Mouse (Mus musculus) forebrain, postnatal 0 days (tissue): ENCODE measurements at regions not wholly inside any gene's neighbourhood (a gene's known extent, or its start where the extent isn't known, plus 50 kb on each side); places are given as distances from the start of the nearest gene placed in this dataset.
A peak's percentile ranks its signal among the peaks of the same experiment; 100 is the strongest.
"Not testable (repeated sequence)": the region's sequence is repeated elsewhere in the genome, so short reads cannot be mapped to it uniquely, and the experiment has no call there.

Source experiments
- ATAC-seq: fragments of 200-750 bp; cut with Nextera tagmentation; 2 replicates; pipeline ENCODE4 v1.8.0; 2017; ENCODE audit warnings: mild to moderate bottlenecking, moderate library complexity
- DNase-seq: peaks from one replicate; pipeline ENCODE4 v3.0.0-alpha.2; 2015
- H3K27ac ChIP-seq: fragments of 300-500 bp; sonication (generic); 2 replicates; pipeline ENCODE4 v1.5.1; 2014; ENCODE audit warnings: low read depth, mild to moderate bottlenecking, antibody characterized with exemption, low read length, moderate library complexity, mixed read lengths
- H3K27me3 ChIP-seq: fragments of 300-500 bp; sonication (generic); 2 replicates; pipeline ENCODE4 v1.6.1; 2014; ENCODE audit warnings: mild to moderate bottlenecking, low read length, mixed read lengths; ENCODE audit not compliant: insufficient read depth
- H3K36me3 ChIP-seq: fragments of 300-500 bp; sonication (generic); 2 replicates; pipeline ENCODE4 v1.6.1; 2014; ENCODE audit warnings: mild to moderate bottlenecking, moderate library complexity; ENCODE audit not compliant: insufficient read depth
- H3K4me1 ChIP-seq: fragments of 300-500 bp; sonication (generic); 2 replicates; pipeline ENCODE4 v1.6.1; 2014; ENCODE audit warnings: antibody characterized with exemption; ENCODE audit not compliant: insufficient read depth
- H3K4me2 ChIP-seq: fragments of 300-500 bp; sonication (generic); 2 replicates; pipeline ENCODE4 v1.6.1; 2014; ENCODE audit warnings: low read depth, mild to moderate bottlenecking, moderate library complexity
- H3K4me3 ChIP-seq: fragments of 300-500 bp; sonication (generic); 2 replicates; pipeline ENCODE4 v1.5.1; 2014; ENCODE audit warnings: low read depth, low read length, mixed read lengths
- H3K9ac ChIP-seq: fragments of 300-500 bp; sonication (generic); 2 replicates; pipeline ENCODE4 v1.6.1; 2014; ENCODE audit warnings: mild to moderate bottlenecking
- H3K9me3 ChIP-seq: fragments of 300-500 bp; sonication (generic); 2 replicates; pipeline ENCODE4 v1.6.1; 2016; ENCODE audit warnings: low read length
- CTCF ChIP-seq: sonication (generic); IDR thresholded peaks from 2 replicates; pipeline ENCODE4 v1.5.1; 2016; ENCODE audit warnings: antibody characterized with exemption, control low read depth, low read depth
- WGBS: fragments of 180-500 bp; shearing (Covaris S2); extraction: QIAGEN DNeasy Blood & Tissue Kit; methylation state at CpG from one replicate; pipeline ENCODE4 v1.1.7; 2014; 5-methylcytosine and 5-hydroxymethylcytosine counted together

DNA sequence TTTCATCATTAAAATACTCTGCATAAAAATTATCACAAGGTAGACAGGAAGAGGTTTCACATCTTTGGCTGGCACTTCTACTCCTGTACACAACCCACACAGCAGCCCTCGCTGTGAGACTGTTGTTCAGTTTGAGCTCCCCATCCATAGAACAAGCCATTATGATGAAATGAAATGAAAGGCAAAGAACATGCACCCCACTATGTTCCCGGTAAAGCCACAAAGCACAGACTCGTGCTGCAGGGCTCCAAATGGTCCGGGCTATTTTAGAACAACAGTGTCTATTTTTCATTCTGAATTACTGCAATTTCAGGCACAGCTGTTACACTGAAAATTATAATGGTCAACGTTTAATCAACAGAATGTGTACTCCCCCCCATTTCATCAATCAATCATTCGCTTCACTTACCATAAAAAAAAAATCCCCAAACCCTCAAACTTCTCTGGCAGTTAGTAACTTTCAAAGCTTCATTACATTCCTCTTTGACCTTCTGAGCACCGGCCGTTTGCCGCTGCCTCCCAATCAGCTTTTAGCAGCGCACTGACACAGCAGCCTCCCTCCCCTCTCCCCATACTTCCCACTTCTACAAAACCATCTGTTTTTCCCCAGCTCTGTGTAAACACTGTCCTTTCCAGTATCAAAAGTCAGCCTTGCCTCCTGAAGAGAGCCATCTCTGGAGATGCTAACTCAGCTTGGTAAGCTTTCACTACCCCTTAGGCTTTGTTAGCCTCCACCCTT lies 88.6 kb upstream of the Gm10985 start:
- no peak overlapping the region for H3K27ac ChIP-seq
- peak; percentile 23 for DNase-seq

DNA sequence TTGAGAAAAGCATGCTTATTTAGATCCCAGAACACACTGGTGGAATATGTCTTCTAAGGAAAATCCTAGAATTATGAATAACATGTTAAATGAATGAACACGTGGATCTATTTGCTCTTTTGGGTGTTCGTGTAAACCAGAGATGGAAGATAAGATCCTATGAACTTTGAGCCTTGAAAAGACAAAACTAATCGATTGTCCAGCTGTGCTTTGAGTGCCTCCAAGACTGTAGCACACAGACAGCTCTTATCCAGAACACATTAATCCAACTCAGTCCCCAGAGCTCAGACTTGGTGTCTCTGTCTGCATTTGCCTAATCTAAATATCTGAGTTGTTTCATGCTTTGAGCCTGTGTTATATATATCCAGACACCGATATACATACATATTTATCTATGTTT lies 80.0 kb upstream of the Frem2 start:
- ATAC-seq (no peak), DNase-seq (no peak)
- WGBS, result 81% methylated on average over 4 of the region's 4 CpGs
- H3K4me3 ChIP-seq, result no peak overlapping the region
- no peak overlapping the region for H3K9ac ChIP-seq
- TF ChIP-seq CTCF, result no peak
- H3K36me3 ChIP-seq, result no peaks in the 10 kb centered on the region
- H3K4me2 ChIP-seq, result no peak overlapping the region
- no peaks in the 10 kb centered on the region for H3K9me3 ChIP-seq
- H3K4me1 ChIP-seq, result no peaks in the 10 kb centered on the region
- no peaks in the 10 kb centered on the region for H3K27me3 ChIP-seq
- H3K27ac ChIP-seq, result no peak overlapping the region

More for the DNA sequence above, 88.6 kb upstream of the Gm10985 start:
- Histone ChIP-seq H3K9me3 (no peaks in the 10 kb centered on the region), H3K4me1 (no peaks in the 10 kb centered on the region; the same call in 1 of the 2 replicates), H3K9ac (no peak overlapping the region), H3K4me3 (no peak overlapping the region), H3K4me2 (no peak overlapping the region), H3K36me3 (no peaks in the 10 kb centered on the region), H3K27me3 (no peaks in the 10 kb centered on the region)
- TF ChIP-seq CTCF, result no peak
- peak; percentile 78; the same call in 1 of the 2 replicates for ATAC-seq
- 25% methylated on average over 10 of the region's 10 CpGs for WGBS

DNA sequence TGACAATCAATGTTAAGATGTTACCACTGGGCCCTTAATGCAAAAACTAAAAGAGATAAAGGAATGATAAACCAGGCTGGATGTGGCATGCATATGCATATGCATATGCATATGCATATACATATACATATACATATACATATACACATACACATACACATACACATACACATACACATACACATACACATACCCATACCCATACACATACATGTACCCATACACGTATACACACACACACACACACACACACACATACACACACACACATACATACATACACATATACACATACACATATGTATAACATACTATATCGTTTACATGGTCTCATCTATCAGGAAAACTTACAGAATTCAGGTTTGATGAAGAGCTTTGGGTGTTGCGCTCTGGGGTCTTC lies 78.5 kb upstream of the Frem2 start:
- ATAC-seq, result peak; percentile 11; the same call in 1 of the 2 replicates

DNA sequence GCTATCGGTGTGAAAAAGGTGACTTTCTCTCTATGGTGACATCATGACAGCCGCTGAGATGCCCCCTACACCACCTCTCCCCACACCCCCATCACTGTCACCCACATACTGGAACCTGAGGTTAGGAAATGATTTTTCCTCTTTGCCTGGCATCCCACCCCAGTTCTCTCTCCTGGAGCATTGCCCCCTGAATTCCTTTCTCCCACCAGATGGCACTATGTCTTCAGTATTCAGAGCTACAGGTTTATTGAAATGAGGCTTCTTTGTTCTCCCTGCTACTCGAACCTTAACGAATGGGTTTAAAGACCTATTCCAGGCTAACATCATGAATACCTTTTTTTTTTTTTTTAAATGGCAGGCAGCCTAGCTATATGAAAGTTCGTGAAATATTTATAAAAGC lies 78.0 kb upstream of the Frem2 start:
- no peaks in the 10 kb centered on the region for H3K27me3 ChIP-seq
- peak; percentile 92 for ATAC-seq
- WGBS, result 31% methylated on average over 5 of the region's 5 CpGs
- no peak overlapping the region for H3K27ac ChIP-seq
- H3K4me3 ChIP-seq, result no peak overlapping the region
- TF ChIP-seq CTCF, result peak; percentile 82
- no peaks in the 10 kb centered on the region for H3K36me3 ChIP-seq
- H3K4me1 ChIP-seq, result no peaks in the 10 kb centered on the region
- no peak overlapping the region for H3K4me2 ChIP-seq
- no peaks in the 10 kb centered on the region for H3K9me3 ChIP-seq
- peak; percentile 91 for DNase-seq
- no peak overlapping the region for H3K9ac ChIP-seq

More for the DNA sequence above, 78.5 kb upstream of the Frem2 start:
- not testable (repeated sequence) for H3K27ac ChIP-seq, H3K4me1 ChIP-seq, H3K27me3 ChIP-seq, H3K9ac ChIP-seq, DNase-seq, H3K4me2 ChIP-seq, H3K36me3 ChIP-seq, H3K9me3 ChIP-seq, H3K4me3 ChIP-seq
- WGBS, result 93% methylated on average over 3 of the region's 3 CpGs

DNA sequence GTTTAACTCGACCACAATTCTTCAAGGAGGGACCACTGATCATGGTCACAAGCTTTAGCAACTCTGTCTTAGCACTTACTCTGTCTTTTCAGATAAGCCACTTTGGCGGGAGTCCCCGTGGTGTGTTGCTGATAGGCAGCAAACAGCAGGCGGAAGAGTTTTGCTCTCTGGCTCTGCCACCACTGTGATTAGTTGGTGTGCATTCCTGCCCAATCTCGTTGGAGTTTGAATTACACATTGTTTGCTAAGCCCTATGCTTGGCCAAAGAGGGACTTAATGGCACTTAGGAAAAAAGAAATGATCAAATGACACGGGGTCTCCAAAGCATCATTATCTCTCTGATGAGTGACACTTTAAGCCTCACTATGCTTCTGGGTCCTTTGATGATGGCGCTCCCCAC lies 73.3 kb upstream of the Frem2 start:
- Histone ChIP-seq H3K27ac (no peak overlapping the region), H3K4me1 (no peaks in the 10 kb centered on the region), H3K4me3 (no peak overlapping the region), H3K36me3 (no peaks in the 10 kb centered on the region), H3K9me3 (no peaks in the 10 kb centered on the region), H3K27me3 (no peaks in the 10 kb centered on the region), H3K9ac (no peak overlapping the region), H3K4me2 (no peak overlapping the region)
- ATAC-seq (no peak), DNase-seq (no peak)
- 11% methylated on average over 7 of the region's 7 CpGs for WGBS
- no peak for TF ChIP-seq CTCF

DNA sequence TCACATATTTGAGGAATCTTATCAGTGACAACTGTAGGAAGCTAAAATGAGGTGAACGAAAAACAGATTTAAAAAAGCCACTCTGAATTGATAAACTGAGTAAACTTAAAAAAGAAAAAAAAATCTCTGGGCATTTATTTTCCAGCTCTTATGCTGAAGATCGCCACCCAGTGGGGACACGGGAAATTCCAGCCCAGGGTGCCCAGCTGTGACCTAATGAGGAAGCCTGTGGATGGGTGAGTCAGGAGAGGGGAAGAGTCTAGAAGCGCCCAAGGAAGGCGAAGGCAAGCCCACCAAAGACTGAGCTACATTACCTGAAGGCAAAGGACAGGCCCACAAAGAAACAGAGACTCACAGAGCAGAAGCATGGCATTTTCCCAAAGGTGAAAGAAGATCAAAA lies 72.7 kb upstream of the Frem2 start:
- H3K9ac ChIP-seq, result no peak overlapping the region
- H3K9me3 ChIP-seq, result no peaks in the 10 kb centered on the region
- H3K27me3 ChIP-seq, result no peaks in the 10 kb centered on the region
- DNase-seq (peak; percentile 58), ATAC-seq (no peak)
- H3K4me3 ChIP-seq, result no peak overlapping the region
- peak; percentile 64 for TF ChIP-seq CTCF
- WGBS, result 27% methylated on average over 5 of the region's 5 CpGs
- H3K4me2 ChIP-seq, result no peak overlapping the region
- no peaks in the 10 kb centered on the region for H3K4me1 ChIP-seq
- H3K36me3 ChIP-seq, result no peaks in the 10 kb centered on the region
- no peak overlapping the region for H3K27ac ChIP-seq

DNA sequence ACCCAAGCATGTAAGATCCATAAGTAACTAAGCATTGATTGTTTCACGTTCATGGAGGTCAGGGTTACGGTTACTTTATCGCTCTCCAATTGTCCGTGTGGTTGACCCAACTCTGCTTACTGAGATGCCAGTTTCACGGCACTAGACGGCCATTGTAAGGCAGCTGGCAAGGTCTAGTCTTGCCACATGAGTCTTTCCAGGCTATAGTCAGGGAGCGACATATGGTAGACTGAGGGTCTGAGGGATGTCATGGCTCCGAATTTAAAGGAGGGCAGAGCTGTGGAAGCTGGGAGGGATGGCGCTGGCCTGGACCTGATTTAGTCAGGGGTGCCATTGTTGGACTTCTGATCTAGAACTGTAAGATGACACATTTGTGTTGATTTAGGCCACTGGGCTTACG lies 72.0 kb upstream of the Frem2 start:
- Histone ChIP-seq H3K4me2 (no peak overlapping the region), H3K4me1 (no peaks in the 10 kb centered on the region), H3K9me3 (no peaks in the 10 kb centered on the region), H3K27ac (no peak overlapping the region), H3K27me3 (no peaks in the 10 kb centered on the region), H3K36me3 (no peaks in the 10 kb centered on the region), H3K9ac (no peak overlapping the region), H3K4me3 (no peak overlapping the region)
- ATAC-seq (no peak), DNase-seq (no peak)
- WGBS, result 94% methylated on average over 10 of the region's 10 CpGs
- TF ChIP-seq CTCF, result no peak
